Mouse (Mus musculus): ENCODE results near the gene Anxa5.

The Anxa5 gene

GRCm38 (mm10) chr3:36488367-36488766 is 12.7 kb upstream of the Anxa5 start:
- DNase-seq: no peak

GRCm38 (mm10) chr3:36486881-36487280 is 11.2 kb upstream of the Anxa5 start:
- DNase-seq: no peak

GRCm38 (mm10) chr3:36486176-36486575 is 10.5 kb upstream of the Anxa5 start:
- no peak for DNase-seq

- DNase-seq: no peak
Observed at GRCm38 (mm10) chr3:36484292-36484691, 8.6 kb upstream of the Anxa5 start.

- DNase-seq: no peak
Observed at GRCm38 (mm10) chr3:36482940-36483339, 7.2 kb upstream of the Anxa5 start.

GRCm38 (mm10) chr3:36481776-36482193 is 6.1 kb upstream of the Anxa5 start:
- DNase-seq: no peak

- no peak for DNase-seq
Observed at GRCm38 (mm10) chr3:36480486-36480885, 4.8 kb upstream of the Anxa5 start.

GRCm38 (mm10) chr3:36478776-36479175 is 3.1 kb upstream of the Anxa5 start:
- DNase-seq: no peak

GRCm38 (mm10) chr3:36476261-36477155 is 814 bp upstream of the Anxa5 start:
- peak in 1 of 2 experiments; percentile 19 for DNase-seq

- no peak for DNase-seq
Observed at GRCm38 (mm10) chr3:36474938-36475483, 683 bp downstream of the Anxa5 start.

- DNase-seq: no peak
Observed at GRCm38 (mm10) chr3:36474421-36474820, 1.3 kb downstream of the Anxa5 start.

- DNase-seq: no peak
Observed at GRCm38 (mm10) chr3:36473222-36473621, 2.5 kb downstream of the Anxa5 start.

- DNase-seq: no peak
Observed at GRCm38 (mm10) chr3:36471856-36472255, 3.8 kb downstream of the Anxa5 start.

- no peak for DNase-seq
Observed at GRCm38 (mm10) chr3:36468871-36469270, 6.8 kb downstream of the Anxa5 start.

- no peak for DNase-seq
Observed at GRCm38 (mm10) chr3:36467632-36468031, 8.1 kb downstream of the Anxa5 start.

- no peak for DNase-seq
Observed at GRCm38 (mm10) chr3:36465538-36465937, 10.2 kb downstream of the Anxa5 start.

- DNase-seq: no peak
Observed at GRCm38 (mm10) chr3:36462348-36462747, 13.3 kb downstream of the Anxa5 start.

GRCm38 (mm10) chr3:36461819-36462218 is 13.9 kb downstream of the Anxa5 start:
- DNase-seq: no peak

- DNase-seq: no peak
Observed at GRCm38 (mm10) chr3:36460717-36461116, 15.0 kb downstream of the Anxa5 start.

GRCm38 (mm10) chr3:36455566-36455965 is 20.1 kb downstream of the Anxa5 start:
- DNase-seq: no peak

- DNase-seq: no peak
Observed at GRCm38 (mm10) chr3:36455124-36455523, 20.6 kb downstream of the Anxa5 start.

- no peak for DNase-seq
Observed at GRCm38 (mm10) chr3:36452502-36452901, 23.2 kb downstream of the Anxa5 start.

- DNase-seq: no peak
Observed at GRCm38 (mm10) chr3:36449292-36450165, 26.2 kb downstream of the Anxa5 start.

Measured in B cell, adult 2 months (primary cell).